Mouse (Mus musculus): ENCODE data around the gene Mrpl53.

Mrpl53 gene

GRCm38 (mm10) chr6:83147280-83147679 lies 38.4 kb downstream of the Mrpl53 start:
- DNase-seq (ENCODE audit: low spot score) = no peak

- DNase-seq (ENCODE audit: low spot score) = no peak
Measured at GRCm38 (mm10) chr6:83151721-83152120, 42.9 kb downstream of the Mrpl53 start.

- DNase-seq (ENCODE audit: low spot score) = no peak
Measured at GRCm38 (mm10) chr6:83153038-83153437, 44.2 kb downstream of the Mrpl53 start.

DNA sequence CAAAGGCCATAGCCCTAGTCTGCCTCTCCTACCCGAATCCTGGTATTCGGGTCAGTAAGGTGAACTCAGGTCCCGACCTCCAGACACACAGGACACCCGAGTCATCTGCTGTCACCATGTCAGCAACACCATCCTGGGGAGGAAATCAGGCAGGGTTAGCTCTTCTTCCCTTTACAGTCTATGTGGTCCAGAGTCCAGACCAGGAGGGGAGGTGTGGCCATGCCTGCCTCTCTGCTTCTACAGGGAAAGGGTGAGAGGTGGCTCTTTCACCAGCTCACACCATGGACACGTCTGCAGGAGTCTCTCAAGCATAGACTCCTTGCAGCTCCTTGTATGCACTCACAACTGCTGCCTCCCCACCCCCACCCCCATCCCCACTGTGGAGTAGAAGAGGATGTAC lies 44.6 kb downstream of the Mrpl53 start:
- no peak for DNase-seq (ENCODE audit: low spot score)

GRCm38 (mm10) chr6:83155552-83156238 lies 46.9 kb downstream of the Mrpl53 start:
- no peak for DNase-seq (ENCODE audit: low spot score)

DNA sequence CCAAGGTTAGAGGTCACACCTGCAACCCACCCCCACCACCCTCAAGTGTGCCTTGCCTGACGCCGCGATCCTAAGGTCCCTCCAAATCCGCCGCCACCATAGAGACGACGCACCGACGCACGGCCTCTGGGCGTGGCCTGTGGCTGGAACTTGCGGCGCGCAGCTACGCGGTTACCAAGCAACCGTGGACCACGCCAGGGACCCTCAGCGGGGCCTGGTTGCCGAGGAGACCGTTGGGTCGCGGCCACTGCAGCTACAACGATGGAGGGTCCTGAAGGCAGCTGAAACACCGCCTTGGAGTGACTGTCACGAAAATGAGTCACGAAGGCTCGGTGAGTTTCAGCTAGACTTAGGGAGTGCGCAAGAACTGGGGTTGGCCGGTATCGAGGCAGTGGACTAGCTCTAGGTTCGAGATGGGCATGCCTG lies 47.4 kb downstream of the Mrpl53 start, which contains the start of the genes Wdr54 and 1700003E16Rik:
TSS of gene Wdr54 (minus strand) at position 139 of the 426 bp plus-strand sequence.
TSS of gene 1700003E16Rik (plus strand) at position 146 of the 426 bp plus-strand sequence.
- DNase-seq (ENCODE audit: low spot score) = peak; percentile 97

- DNase-seq (ENCODE audit: low spot score) = peak; percentile 88
Measured at GRCm38 (mm10) chr6:83159456-83159855, 50.6 kb downstream of the Mrpl53 start.
